Mouse (Mus musculus): Measurements from ENCODE around the gene Usp2.

The Usp2 gene

DNA sequence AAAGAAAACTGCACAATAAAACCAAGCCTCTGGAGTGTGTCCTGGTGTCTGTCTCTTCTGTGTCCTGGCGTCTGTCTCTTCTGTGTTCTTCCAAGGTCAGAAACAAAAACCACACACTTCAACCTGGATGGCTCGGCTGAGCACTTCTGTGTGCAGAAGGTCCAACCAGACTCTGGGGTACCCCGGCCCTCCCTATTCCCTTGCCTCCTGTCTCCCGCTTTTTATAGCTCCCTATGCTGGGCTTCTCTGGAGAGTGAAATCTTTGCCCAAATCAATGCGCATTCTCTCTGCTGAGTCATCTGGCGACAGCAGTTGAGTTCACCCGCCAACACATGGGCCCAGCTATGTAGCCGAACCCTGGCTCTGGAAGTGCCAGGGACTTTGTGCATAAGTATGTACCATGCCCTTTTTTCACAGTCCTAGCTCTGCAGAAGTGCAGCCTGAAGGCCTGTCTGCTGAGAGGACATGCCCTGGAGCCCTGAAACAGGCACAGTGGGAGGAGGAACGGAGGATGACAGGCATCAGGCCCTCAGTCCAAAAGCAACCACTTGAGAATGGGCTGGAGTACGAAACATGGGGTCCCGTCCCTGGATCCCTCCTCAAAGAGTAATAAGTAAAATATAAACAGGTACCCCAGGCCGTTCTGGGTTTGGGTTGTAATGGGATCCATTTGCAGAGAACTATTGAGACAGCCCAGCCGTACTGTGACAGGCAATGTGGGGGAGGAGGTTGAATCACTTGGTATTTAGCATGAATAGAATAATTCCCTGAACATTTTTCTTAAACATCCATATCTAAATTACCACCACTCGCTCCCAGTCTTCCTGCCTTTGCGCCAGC, 18.1 kb upstream of the Usp2 start:
- H3K36me3 ChIP-seq (ENCODE audit: insufficient read depth, low read length), result no peaks in the 10 kb centered on the region
- TF ChIP-seq CTCF (conservative IDR thresholded peaks at IDR 0.05; ENCODE audit: low read length) (no peak), NANOG (IDR thresholded peaks at IDR 0.05; ENCODE audit: borderline replicate concordance, low read length) (no peak), POU5F1 (IDR thresholded peaks at IDR 0.05; ENCODE audit: borderline replicate concordance, low read length) (no peak)
- peak overlapping the region; percentile 23; the same call in 1 of the 2 replicates for H3K4me3 ChIP-seq (replicated peaks; ENCODE audit: low read length)
- H3K4me1 ChIP-seq (replicated peaks; ENCODE audit: low read depth, low read length), result peaks cover 35% of the 10 kb centered on the region
- H3K27me3 ChIP-seq (ENCODE audit: insufficient read depth, low read length), result peaks cover 48% of the 10 kb centered on the region
- H3K9me3 ChIP-seq (ENCODE audit: low read length), result no peaks in the 10 kb centered on the region

DNA sequence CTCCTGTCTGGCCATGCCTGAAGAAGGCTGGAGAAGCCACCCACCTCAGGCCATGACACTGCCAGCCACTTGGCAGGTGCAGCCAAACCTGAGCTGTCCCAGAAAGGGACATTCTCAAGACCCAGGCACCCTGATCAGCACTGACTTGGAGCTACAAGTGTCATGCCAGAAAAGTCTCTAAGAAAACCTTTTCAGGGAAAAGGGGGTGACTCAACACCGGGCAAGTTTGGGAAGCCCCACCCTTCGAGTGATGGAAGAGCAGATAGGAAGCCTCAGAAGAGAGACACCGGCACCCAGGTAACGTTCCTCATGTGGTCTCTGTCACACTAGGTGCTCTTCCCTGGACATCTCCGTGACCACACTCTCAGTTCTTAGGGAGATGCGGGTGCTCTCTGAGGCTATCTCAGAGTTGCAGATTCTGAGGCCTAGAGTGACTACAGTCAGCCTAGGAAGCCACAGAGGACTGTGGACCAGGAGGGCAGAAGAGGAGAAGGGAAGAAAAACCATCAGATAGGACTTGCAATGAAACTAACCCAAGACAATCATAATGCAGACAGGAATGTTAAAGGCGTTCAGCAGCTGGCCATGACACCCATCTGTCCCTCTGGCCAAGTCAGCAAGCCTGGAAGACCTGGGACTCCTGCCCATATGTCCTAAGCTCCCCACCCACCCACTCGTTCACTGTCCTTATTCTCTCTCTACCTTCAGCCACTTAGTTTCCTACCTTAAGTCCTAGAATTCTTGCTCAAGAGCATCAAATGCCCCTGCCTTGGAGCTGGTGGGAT, 17.2 kb upstream of the Usp2 start:
- peaks cover 34% of the 10 kb centered on the region for H3K4me1 ChIP-seq (replicated peaks; ENCODE audit: low read depth, low read length)
- peaks cover 40% of the 10 kb centered on the region for H3K27me3 ChIP-seq (ENCODE audit: insufficient read depth, low read length)
- TF ChIP-seq NANOG (IDR thresholded peaks at IDR 0.05; ENCODE audit: borderline replicate concordance, low read length) (no peak), CTCF (conservative IDR thresholded peaks at IDR 0.05; ENCODE audit: low read length) (no peak), POU5F1 (IDR thresholded peaks at IDR 0.05; ENCODE audit: borderline replicate concordance, low read length) (no peak)
- no peak overlapping the region for H3K4me3 ChIP-seq (replicated peaks; ENCODE audit: low read length)
- H3K9me3 ChIP-seq (ENCODE audit: low read length), result no peaks in the 10 kb centered on the region
- H3K36me3 ChIP-seq (ENCODE audit: insufficient read depth, low read length), result no peaks in the 10 kb centered on the region

- TF ChIP-seq NANOG (IDR thresholded peaks at IDR 0.05; ENCODE audit: borderline replicate concordance, low read length) (no peak), CTCF (conservative IDR thresholded peaks at IDR 0.05; ENCODE audit: low read length) (no peak)
Measured at GRCm38 (mm10) chr9:44052855-44053254, 14.0 kb upstream of the Usp2 start.

GRCm38 (mm10) chr9:44053936-44054335, 12.9 kb upstream of the Usp2 start:
- TF ChIP-seq NANOG (IDR thresholded peaks at IDR 0.05; ENCODE audit: borderline replicate concordance, low read length) (no peak), POU5F1 (IDR thresholded peaks at IDR 0.05; ENCODE audit: borderline replicate concordance, low read length) (no peak), CTCF (conservative IDR thresholded peaks at IDR 0.05; ENCODE audit: low read length) (no peak)
- no peaks in the 10 kb centered on the region for H3K9me3 ChIP-seq (ENCODE audit: low read length)
- no peak overlapping the region for H3K4me3 ChIP-seq (replicated peaks; ENCODE audit: low read length)
- peaks cover 24% of the 10 kb centered on the region for H3K4me1 ChIP-seq (replicated peaks; ENCODE audit: low read depth, low read length)
- H3K27me3 ChIP-seq (ENCODE audit: insufficient read depth, low read length), result peaks cover 8% of the 10 kb centered on the region; the same call in 1 of the 2 replicates
- H3K36me3 ChIP-seq (ENCODE audit: insufficient read depth, low read length), result no peaks in the 10 kb centered on the region

More at GRCm38 (mm10) chr9:44052855-44053254, 14.0 kb upstream of the Usp2 start:
- Histone ChIP-seq H3K4me3 (replicated peaks; ENCODE audit: low read length) (no peak overlapping the region), H3K27me3 (ENCODE audit: insufficient read depth, low read length) (peaks cover 17% of the 10 kb centered on the region), H3K4me1 (replicated peaks; ENCODE audit: low read depth, low read length) (peaks cover 32% of the 10 kb centered on the region), H3K9me3 (ENCODE audit: low read length) (no peaks in the 10 kb centered on the region), H3K36me3 (ENCODE audit: insufficient read depth, low read length) (no peaks in the 10 kb centered on the region)

DNA sequence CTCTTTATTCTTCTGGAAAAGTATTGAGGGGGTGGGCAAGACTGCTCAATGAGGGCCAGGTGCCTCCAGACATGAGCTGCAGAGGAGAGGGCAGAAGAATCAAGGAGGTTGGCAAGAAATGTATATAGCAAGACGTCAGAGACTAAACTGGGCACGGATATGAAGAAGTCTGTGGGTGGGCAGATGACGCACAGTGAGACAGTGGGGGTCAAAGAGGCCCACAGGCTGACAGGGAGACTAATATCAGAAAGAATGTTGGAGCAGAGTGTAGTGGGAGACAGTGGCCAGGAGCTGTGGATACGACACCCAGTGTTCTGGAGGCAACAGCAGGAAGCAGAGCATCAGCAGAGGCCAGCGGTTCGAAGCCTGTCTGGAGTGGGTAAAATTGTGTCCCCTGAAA, 8.2 kb upstream of the Usp2 start:
- TF ChIP-seq CTCF (conservative IDR thresholded peaks at IDR 0.05; ENCODE audit: low read length) (no peak), POU5F1 (IDR thresholded peaks at IDR 0.05; ENCODE audit: borderline replicate concordance, low read length) (no peak), NANOG (IDR thresholded peaks at IDR 0.05; ENCODE audit: borderline replicate concordance, low read length) (no peak)
- no peaks in the 10 kb centered on the region for H3K36me3 ChIP-seq (ENCODE audit: insufficient read depth, low read length)
- no peak overlapping the region for H3K4me3 ChIP-seq (replicated peaks; ENCODE audit: low read length)
- H3K27me3 ChIP-seq (ENCODE audit: insufficient read depth, low read length), result peaks cover 7% of the 10 kb centered on the region; the same call in 1 of the 2 replicates
- H3K9me3 ChIP-seq (ENCODE audit: low read length), result no peaks in the 10 kb centered on the region
- peaks cover 24% of the 10 kb centered on the region for H3K4me1 ChIP-seq (replicated peaks; ENCODE audit: low read depth, low read length)

DNA sequence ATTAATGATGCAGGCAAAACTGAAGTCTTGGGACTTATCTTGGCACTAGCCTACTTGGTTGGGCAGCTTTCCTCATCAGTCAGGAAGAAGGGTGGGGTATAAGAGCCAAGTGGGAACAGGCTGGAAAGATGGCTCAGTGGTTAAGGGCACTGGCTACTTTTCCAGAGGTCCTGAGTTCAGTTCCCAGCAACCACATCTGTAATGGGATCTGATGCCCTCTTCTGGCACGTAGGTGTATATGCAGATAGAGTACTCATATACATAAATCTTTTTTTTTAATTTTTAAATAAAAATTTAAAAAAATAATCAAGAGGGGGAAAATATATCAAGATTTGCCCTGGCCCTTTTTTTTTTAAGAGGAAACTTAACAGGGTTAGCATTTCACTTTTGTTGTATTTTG, 1.6 kb upstream of the Usp2 start:
- no peak overlapping the region for H3K4me3 ChIP-seq (replicated peaks; ENCODE audit: low read length)
- peaks cover 19% of the 10 kb centered on the region for H3K27me3 ChIP-seq (ENCODE audit: insufficient read depth, low read length)
- H3K9me3 ChIP-seq (ENCODE audit: low read length), result no peaks in the 10 kb centered on the region
- H3K36me3 ChIP-seq (ENCODE audit: insufficient read depth, low read length), result no peaks in the 10 kb centered on the region
- TF ChIP-seq POU5F1 (IDR thresholded peaks at IDR 0.05; ENCODE audit: borderline replicate concordance, low read length), result no peak
- TF ChIP-seq CTCF (conservative IDR thresholded peaks at IDR 0.05; ENCODE audit: low read length), result peak; percentile 32
- peaks cover 18% of the 10 kb centered on the region for H3K4me1 ChIP-seq (replicated peaks; ENCODE audit: low read depth, low read length)

- H3K4me1 ChIP-seq (replicated peaks; ENCODE audit: low read depth, low read length), result peaks cover 38% of the 10 kb centered on the region
- no peaks in the 10 kb centered on the region for H3K36me3 ChIP-seq (ENCODE audit: insufficient read depth, low read length)
- TF ChIP-seq POU5F1 (IDR thresholded peaks at IDR 0.05; ENCODE audit: borderline replicate concordance, low read length), result no peak
- TF ChIP-seq NANOG (IDR thresholded peaks at IDR 0.05; ENCODE audit: borderline replicate concordance, low read length), result no peak
- TF ChIP-seq CTCF (conservative IDR thresholded peaks at IDR 0.05; ENCODE audit: low read length), result no peak
- H3K9me3 ChIP-seq (ENCODE audit: low read length), result no peaks in the 10 kb centered on the region
- peaks cover 26% of the 10 kb centered on the region for H3K27me3 ChIP-seq (ENCODE audit: insufficient read depth, low read length)
- H3K4me3 ChIP-seq (replicated peaks; ENCODE audit: low read length), result peak overlapping the region; percentile 82
Measured at GRCm38 (mm10) chr9:44067241-44067959, 579 bp downstream of the Usp2 start.

- Histone ChIP-seq H3K9me3 (ENCODE audit: low read length) (no peaks in the 10 kb centered on the region), H3K27me3 (ENCODE audit: insufficient read depth, low read length) (peaks cover 24% of the 10 kb centered on the region), H3K4me3 (replicated peaks; ENCODE audit: low read length) (peak overlapping the region; percentile 82; the same call in 1 of the 2 replicates), H3K4me1 (replicated peaks; ENCODE audit: low read depth, low read length) (peaks cover 44% of the 10 kb centered on the region), H3K36me3 (ENCODE audit: insufficient read depth, low read length) (no peaks in the 10 kb centered on the region)
- TF ChIP-seq CTCF (conservative IDR thresholded peaks at IDR 0.05; ENCODE audit: low read length) (no peak), NANOG (IDR thresholded peaks at IDR 0.05; ENCODE audit: borderline replicate concordance, low read length) (no peak), POU5F1 (IDR thresholded peaks at IDR 0.05; ENCODE audit: borderline replicate concordance, low read length) (no peak)
Measured at GRCm38 (mm10) chr9:44067960-44068330, 1.1 kb downstream of the Usp2 start.
